Mouse (Mus musculus): ENCODE measurements around the gene Kcnd1. TPM values are rescaled to one million over a fixed set of nuclear protein-coding genes. Genes with fewer than 3 reads are reported as not detected.

The Kcnd1 gene
- total RNA-seq, 2 experiments from 2014 or later: 0.66 to 0.68 TPM

GRCm38 (mm10) chrX:7847845-7848244, 25.8 kb downstream of the Kcnd1 start:
- intact Hi-C loops (cut with DNase I; ENCODE audit: low total_unique reads): no loop called here
- no peak for DNase-seq

GRCm38 (mm10) chrX:7854578-7854977, 32.5 kb downstream of the Kcnd1 start:
- peak; percentile 30 for DNase-seq
- intact Hi-C loops (cut with DNase I; ENCODE audit: low total_unique reads): no loop called here

GRCm38 (mm10) chrX:7859191-7859753, 37.2 kb downstream of the Kcnd1 start:
- no peak for DNase-seq
- intact Hi-C loops (cut with DNase I; ENCODE audit: low total_unique reads): no loop called here

GRCm38 (mm10) chrX:7863181-7863580, 41.1 kb downstream of the Kcnd1 start:
- intact Hi-C loops (cut with DNase I; ENCODE audit: low total_unique reads): no loop called here
- DNase-seq: no peak

- intact Hi-C loops (cut with DNase I; ENCODE audit: low total_unique reads): no loop called here
- no peak for DNase-seq
Observed at GRCm38 (mm10) chrX:7864551-7864950, 42.5 kb downstream of the Kcnd1 start.

- DNase-seq: no peak
- intact Hi-C loops (cut with DNase I; ENCODE audit: low total_unique reads): no loop called here
Observed at GRCm38 (mm10) chrX:7865343-7865742, 43.3 kb downstream of the Kcnd1 start.

- no peak for DNase-seq
- intact Hi-C loops (cut with DNase I; ENCODE audit: low total_unique reads): no loop called here
Observed at GRCm38 (mm10) chrX:7865786-7866185, 43.7 kb downstream of the Kcnd1 start.

GRCm38 (mm10) chrX:7867141-7867540, 45.1 kb downstream of the Kcnd1 start:
- intact Hi-C loops (cut with DNase I; ENCODE audit: low total_unique reads): no loop called here
- DNase-seq: no peak

GRCm38 (mm10) chrX:7868506-7868905, 46.4 kb downstream of the Kcnd1 start:
- no peak for DNase-seq
- intact Hi-C loops (cut with DNase I; ENCODE audit: low total_unique reads): loop anchor here (2.0 kb wide), 1 partner anchor 16 kb away; no protein-coding TSS in a partner anchor

- no peak for DNase-seq
- intact Hi-C loops (cut with DNase I; ENCODE audit: low total_unique reads): loop anchor here (2.0 kb wide), 1 partner anchor 17 kb away; no protein-coding TSS in a partner anchor
Observed at GRCm38 (mm10) chrX:7869826-7870225, 47.7 kb downstream of the Kcnd1 start.

GRCm38 (mm10) chrX:7878007-7878419, 55.9 kb downstream of the Kcnd1 start, which contains the start of gene Pim2:
Pim2 (plus strand) TSS chrX:7878262.
- peak; percentile 57 for DNase-seq
- intact Hi-C loops (cut with DNase I; ENCODE audit: low total_unique reads): no loop called here

GRCm38 (mm10) chrX:7878495-7878894, 56.4 kb downstream of the Kcnd1 start:
- DNase-seq: no peak
- intact Hi-C loops (cut with DNase I; ENCODE audit: low total_unique reads): no loop called here

- intact Hi-C loops (cut with DNase I; ENCODE audit: low total_unique reads): no loop called here
- DNase-seq: peak; percentile 48
Observed at GRCm38 (mm10) chrX:7879819-7880218, 57.7 kb downstream of the Kcnd1 start.

GRCm38 (mm10) chrX:7883841-7884567, 61.9 kb downstream of the Kcnd1 start, which contains the start of gene Slc35a2:
Slc35a2 (plus strand) TSS chrX:7884028.
- DNase-seq: peak; percentile 86
- intact Hi-C loops (cut with DNase I; ENCODE audit: low total_unique reads): no loop called here

Small RNA genes lying within 50 kb of the gene (microRNA-seq; reads per million reads assigned to microRNA genes)
- 32.5 to 36.1 reads per million in 2 experiments for gene Mir1198

Other genes starting within 250 kb of the Kcnd1 start
- under 1 TPM in 1 of 2 experiments, not detected in 1; 0.16 TPM for gene Foxp3, start 248.6 kb upstream of the Kcnd1 start, total RNA-seq (2021)
- 1 to 10 TPM; 1.0 to 2.5 TPM for gene Ppp1r3f, start 248.0 kb upstream of the Kcnd1 start, total RNA-seq (2021)
- gene Ccdc22, start 216.8 kb upstream of the Kcnd1 start, total RNA-seq (2021): 10 to 100 TPM; 10.2 to 10.9 TPM
- gene Cacna1f, start 215.2 kb upstream of the Kcnd1 start, total RNA-seq (2021): not detected
- gene Syp, start 183.8 kb upstream of the Kcnd1 start, total RNA-seq (2021): 1 to 10 TPM in 1 of 2 experiments, under 1 TPM in 1; 0.86 to 1.4 TPM
- gene Prickle3, start 165.0 kb upstream of the Kcnd1 start, total RNA-seq (2021): 10 to 100 TPM; 10.3 to 18.7 TPM
- 10 to 100 TPM; 40.3 to 50.8 TPM for gene Plp2, start 150.9 kb upstream of the Kcnd1 start, total RNA-seq (2021)
- gene Magix, start 141.0 kb upstream of the Kcnd1 start, total RNA-seq (2021): 1 to 10 TPM; 4.4 to 6.4 TPM
- 10 to 100 TPM; 15.9 to 16.4 TPM for gene Gpkow, start 125.2 kb upstream of the Kcnd1 start, total RNA-seq (2021)
- gene Wdr45, start 108.0 kb upstream of the Kcnd1 start, total RNA-seq (2021): 10 to 100 TPM; 20.4 to 22.8 TPM
- not detected for gene Gm45208, start 100.0 kb upstream of the Kcnd1 start, total RNA-seq (2021)
- gene Praf2, start 93.8 kb upstream of the Kcnd1 start, total RNA-seq (2021): 1 to 10 TPM; 6.1 to 9.0 TPM
- gene Ccdc120, start 71.4 kb upstream of the Kcnd1 start, total RNA-seq (2021): 1 to 10 TPM in 1 of 2 experiments, under 1 TPM in 1; 0.86 to 1.8 TPM
- 1 to 10 TPM; 8.8 to 9.7 TPM for gene Tfe3, start 59.7 kb upstream of the Kcnd1 start, total RNA-seq (2021)
- gene Gripap1, start 32.5 kb upstream of the Kcnd1 start, total RNA-seq (2021): 10 to 100 TPM; 16.8 to 17.4 TPM
- gene Otud5, start 19.1 kb downstream of the Kcnd1 start, total RNA-seq (2021): 10 to 100 TPM; 16.8 to 19.1 TPM
- 1 to 10 TPM; 1.1 to 1.2 TPM for gene Pim2, start 56.0 kb downstream of the Kcnd1 start, total RNA-seq (2021)
- 10 to 100 TPM in 1 of 2 experiments, 1 to 10 TPM in 1; 8.7 to 10.2 TPM for gene Slc35a2, start 61.7 kb downstream of the Kcnd1 start, total RNA-seq (2021)
- 10 to 100 TPM; 27.3 to 32.0 TPM for gene Pqbp1, start 77.0 kb downstream of the Kcnd1 start, total RNA-seq (2021)
- gene Timm17b, start 77.1 kb downstream of the Kcnd1 start, total RNA-seq (2021): 10 to 100 TPM; 43.9 to 44.8 TPM
- gene Gm10491, start 85.5 kb downstream of the Kcnd1 start, total RNA-seq (2021): not detected
- not detected for gene Gm10490, start 87.3 kb downstream of the Kcnd1 start, total RNA-seq (2021)
- gene Pcsk1n, start 97.5 kb downstream of the Kcnd1 start, total RNA-seq (2021): under 1 TPM in 1 of 2 experiments, not detected in 1; 0.14 TPM
- not detected for gene Eras, start 106.3 kb downstream of the Kcnd1 start, total RNA-seq (2021)
- gene Hdac6, start 125.6 kb downstream of the Kcnd1 start, total RNA-seq (2021): 1 to 10 TPM; 5.0 to 5.5 TPM
- gene Gata1, start 155.8 kb downstream of the Kcnd1 start, total RNA-seq (2021): under 1 TPM in 1 of 2 experiments, not detected in 1; 0.21 TPM
- gene Glod5, start 196.2 kb downstream of the Kcnd1 start, total RNA-seq (2021): not detected